Mouse (Mus musculus): ENCODE measurements at regions not wholly inside any gene's neighbourhood (a gene's known extent, or its start where the extent isn't known, plus 50 kb on each side); places are given as distances from the start of the nearest gene placed in this dataset.

- in situ Hi-C loops (cut with MboI; ENCODE audit: low pct_ligation_motif_present, low pct_unique_long_range_greater_than_20kb, low sequenced_read_pairs) (no loop called here), dilution Hi-C loops (cut with MboI; ENCODE audit: extremely low pct_ligation_motif_present, extremely low pct_unique_long_range_greater_than_20kb, low sequenced_read_pairs) (no loop called here)
- H3K36me3 ChIP-seq (replicated peaks in 1 of 2; ENCODE audit: control insufficient read depth in 1 of 2, insufficient read depth in 1 of 2, low read length in 1 of 2) = no peaks in the 10 kb centered on the region
- TF ChIP-seq POLR2A (IDR thresholded peaks at IDR 0.05; ENCODE audit: low read depth, low read length) = no peak
- no peak overlapping the region for H3K27ac ChIP-seq (ENCODE audit: insufficient read depth, low read depth)
- no peak overlapping the region for H3K9ac ChIP-seq (ENCODE audit: insufficient read depth, low read depth)
- H3K9me3 ChIP-seq (replicated peaks; ENCODE audit: low read length) = peaks cover 29% of the 10 kb centered on the region
- no peak overlapping the region for H3K4me3 ChIP-seq (replicated peaks in 1 of 3; ENCODE audit: low read depth in 2 of 3, low read length in 2 of 3, poor library complexity in 1 of 3)
- no peak overlapping the region for H3K4me2 ChIP-seq (ENCODE audit: insufficient read depth, low read depth, poor library complexity, severe bottlenecking)
- H3K79me2 ChIP-seq (replicated peaks; ENCODE audit: control insufficient read depth, extremely low read depth, insufficient read depth, poor library complexity, severe bottlenecking) = no peaks in the 10 kb centered on the region
- no peaks in the 10 kb centered on the region for H3K27me3 ChIP-seq (replicated peaks)
- DNase-seq (ENCODE audit: extremely low read depth) = no peak
- no peaks in the 10 kb centered on the region for H3K4me1 ChIP-seq (ENCODE audit: control insufficient read depth in 1 of 2, insufficient read depth in 2 of 2)
Measured at GRCm38 (mm10) chr8:89747726-89748125, 600.4 kb downstream of the Tox3 start.

- in situ Hi-C loops (cut with MboI; ENCODE audit: low pct_ligation_motif_present, low pct_unique_long_range_greater_than_20kb, low sequenced_read_pairs) = no loop called here
- H3K27me3 ChIP-seq (replicated peaks) = no peaks in the 10 kb centered on the region
- H3K9me3 ChIP-seq (replicated peaks; ENCODE audit: low read length) = peaks cover 38% of the 10 kb centered on the region
- H3K27ac ChIP-seq (ENCODE audit: insufficient read depth, low read depth) = no peak overlapping the region
- H3K36me3 ChIP-seq (replicated peaks in 1 of 2; ENCODE audit: control insufficient read depth in 1 of 2, insufficient read depth in 1 of 2, low read length in 1 of 2) = no peaks in the 10 kb centered on the region
- no peaks in the 10 kb centered on the region for H3K79me2 ChIP-seq (replicated peaks; ENCODE audit: control insufficient read depth, extremely low read depth, insufficient read depth, poor library complexity, severe bottlenecking)
- no peaks in the 10 kb centered on the region for H3K4me1 ChIP-seq (ENCODE audit: control insufficient read depth in 1 of 2, insufficient read depth in 2 of 2)
- TF ChIP-seq MAX (IDR thresholded peaks at IDR 0.05; ENCODE audit: low read length) = no peak
- no peak for TF ChIP-seq MAZ (IDR thresholded peaks at IDR 0.05; ENCODE audit: low read depth, low read length)
- TF ChIP-seq TBP (conservative IDR thresholded peaks at IDR 0.05; ENCODE audit: low read depth, low read length) = no peak
- TF ChIP-seq MAFK (IDR thresholded peaks at IDR 0.05; ENCODE audit: insufficient replicate concordance, low read length) = no peak
- no peak for TF ChIP-seq MYC (IDR thresholded peaks at IDR 0.05; ENCODE audit: low read depth, low read length)
- TF ChIP-seq SMC3 (IDR thresholded peaks at IDR 0.05; ENCODE audit: low read depth, low read length) = no peak
- no peak for TF ChIP-seq ETS1 (conservative IDR thresholded peaks at IDR 0.05; ENCODE audit: low read depth, low read length)
- no peak for TF ChIP-seq NELFE (IDR thresholded peaks at IDR 0.05; ENCODE audit: low read depth, low read length)
- no peak for TF ChIP-seq POLR2A (IDR thresholded peaks at IDR 0.05; ENCODE audit: low read depth, low read length)
- no peak for TF ChIP-seq SIN3A (IDR thresholded peaks at IDR 0.05; ENCODE audit: low read length)
- no peak for TF ChIP-seq JUND (conservative IDR thresholded peaks at IDR 0.05; ENCODE audit: low read depth, low read length)
- no peak for TF ChIP-seq ZKSCAN1 (IDR thresholded peaks at IDR 0.05; ENCODE audit: borderline replicate concordance, low read depth, low read length)
- TF ChIP-seq CHD2 (IDR thresholded peaks at IDR 0.05; ENCODE audit: low read length) = no peak
- TF ChIP-seq PAX5 (IDR thresholded peaks at IDR 0.05; ENCODE audit: low read length) = no peak
- no peak for TF ChIP-seq USF2 (conservative IDR thresholded peaks at IDR 0.05; ENCODE audit: low read depth, low read length)
- TF ChIP-seq ELF1 (IDR thresholded peaks at IDR 0.05; ENCODE audit: low read depth, low read length) = no peak
- TF ChIP-seq MXI1 (IDR thresholded peaks at IDR 0.05; ENCODE audit: low read depth, low read length) = no peak
- TF ChIP-seq KAT2A (IDR thresholded peaks at IDR 0.05; ENCODE audit: insufficient replicate concordance, low read length) = no peak
- no peak for TF ChIP-seq CHD1 (IDR thresholded peaks at IDR 0.05; ENCODE audit: low read depth, low read length)
- no peak for TF ChIP-seq NRF1 (IDR thresholded peaks at IDR 0.05; ENCODE audit: low read depth, low read length)
- H3K4me3 ChIP-seq (replicated peaks in 1 of 3; ENCODE audit: low read depth in 2 of 3, low read length in 2 of 3, poor library complexity in 1 of 3) = no peak overlapping the region
- no peak overlapping the region for H3K4me2 ChIP-seq (ENCODE audit: insufficient read depth, low read depth, poor library complexity, severe bottlenecking)
- no peak overlapping the region for H3K9ac ChIP-seq (ENCODE audit: insufficient read depth, low read depth)
- dilution Hi-C loops (cut with MboI; ENCODE audit: extremely low pct_ligation_motif_present, extremely low pct_unique_long_range_greater_than_20kb, low sequenced_read_pairs) = no loop called here
- no peak for DNase-seq (ENCODE audit: extremely low read depth)
Measured at GRCm38 (mm10) chr8:89744267-89745028, 603.7 kb downstream of the Tox3 start.
